Mouse (Mus musculus) MEL (cell line): ENCODE data around the gene Gm6904. TPM values are rescaled to one million over a fixed set of nuclear protein-coding genes. Genes with fewer than 3 reads are reported as not detected.

Experiments
- DNase-seq: peaks from one replicate; pipeline ENCODE4 v3.0.0; 2011; ENCODE audit warnings: low read depth, low spot score
- H3K27ac ChIP-seq: 2 replicates; pipeline ENCODE4 v1.5.1; 2012; ENCODE audit warnings: low read depth, mild to moderate bottlenecking, control low read depth, low read length, moderate library complexity; ENCODE audit not compliant: control insufficient read depth
- H3K27me3 ChIP-seq, 2 experiments: fragments of 150-350 bp in 1 of 2; sonication (generic) in 1 of 2; 2 replicates each; pipeline ENCODE4 v1.6.1; 2012; ENCODE audit warnings: low read length in 2 of 2, mild to moderate bottlenecking in 2 of 2, improper control_type of control experiment in 1 of 2, moderate library complexity in 1 of 2; ENCODE audit not compliant: insufficient read depth in 2 of 2, control insufficient read depth in 1 of 2
- H3K36me3 ChIP-seq, 2 experiments: 2 replicates each; pipeline ENCODE4 v1.6.1; 2012 to 2014; ENCODE audit warnings: low read length in 2 of 2, improper control_type of control experiment in 1 of 2, inconsistent platforms in 1 of 2, mild to moderate bottlenecking in 1 of 2; ENCODE audit not compliant: insufficient read depth in 2 of 2, control insufficient read depth in 1 of 2
- H3K4me1 ChIP-seq, 2 experiments: fragments of 150-350 bp in 1 of 2; sonication (generic) in 1 of 2; 2 replicates each; pipeline ENCODE4 v1.6.1; 2012; ENCODE audit warnings: low read length in 2 of 2, improper control_type of control experiment in 1 of 2, mild to moderate bottlenecking in 1 of 2; ENCODE audit not compliant: insufficient read depth in 2 of 2, control insufficient read depth in 1 of 2
- H3K4me3 ChIP-seq, 2 experiments: fragments of 150-350 bp in 1 of 2; sonication (generic) in 1 of 2; 2 replicates each; pipeline ENCODE4 v1.5.1; 2012; ENCODE audit warnings: low read depth in 2 of 2, low read length in 2 of 2, mild to moderate bottlenecking in 2 of 2, moderate library complexity in 2 of 2, control low read depth in 1 of 2, improper control_type of control experiment in 1 of 2; ENCODE audit not compliant: control insufficient read depth in 1 of 2, insufficient read depth in 1 of 2
- H3K79me2 ChIP-seq: 2 replicates; pipeline ENCODE4 v1.6.1; 2012; ENCODE audit warnings: mild to moderate bottlenecking, low read length, moderate library complexity; ENCODE audit not compliant: control insufficient read depth, poor library complexity, insufficient read depth
- H3K9ac ChIP-seq: 2 replicates; pipeline ENCODE4 v1.6.1; 2012; ENCODE audit warnings: low read depth, mild to moderate bottlenecking, control low read depth, low read length, moderate library complexity; ENCODE audit not compliant: control insufficient read depth, poor library complexity, severe bottlenecking
- H3K9me3 ChIP-seq: fragments of 150-350 bp; sonication (generic); replicated peaks from 2 replicates; pipeline ENCODE4 v1.6.1; 2012; ENCODE audit warnings: mild to moderate bottlenecking, low read length, improper control_type of control experiment, moderate library complexity; ENCODE audit not compliant: insufficient read depth
- BHLHE40 ChIP-seq: IDR thresholded peaks from 2 replicates; pipeline ENCODE4 v1.6.1; 2012; ENCODE audit warnings: low read depth, mild to moderate bottlenecking, inconsistent platforms, low read length, improper control_type of control experiment, borderline replicate concordance
- EP300 ChIP-seq, 2 experiments: IDR thresholded peaks; 2 replicates each; pipeline ENCODE4 v1.6.1; 2011; ENCODE audit warnings: improper control_type of control experiment in 2 of 2, low read length in 2 of 2, low read depth in 1 of 2, mild to moderate bottlenecking in 1 of 2
- ETS1 ChIP-seq: IDR thresholded peaks from 2 replicates; pipeline ENCODE4 v1.6.1; 2012; ENCODE audit warnings: low read depth, mild to moderate bottlenecking, inconsistent platforms, low read length, improper control_type of control experiment, moderate library complexity
- MAFK ChIP-seq: IDR thresholded peaks from 2 replicates; pipeline ENCODE4 v1.6.1; 2011; ENCODE audit warnings: low read depth, mild to moderate bottlenecking, low read length, improper control_type of control experiment, borderline replicate concordance
- MAX ChIP-seq: IDR thresholded peaks from 2 replicates; pipeline ENCODE4 v1.6.1; 2011; ENCODE audit warnings: low read length, improper control_type of control experiment
- MAZ ChIP-seq: IDR thresholded peaks from 2 replicates; pipeline ENCODE4 v1.6.1; 2012; ENCODE audit warnings: low read depth, mild to moderate bottlenecking, inconsistent platforms, low read length, improper control_type of control experiment
- MYC ChIP-seq: IDR thresholded peaks from 2 replicates; pipeline ENCODE4 v1.6.1; 2011; ENCODE audit warnings: low read depth, mild to moderate bottlenecking, low read length, improper control_type of control experiment, moderate library complexity
- NELFE ChIP-seq: IDR thresholded peaks from 2 replicates; pipeline ENCODE4 v1.6.1; 2011; ENCODE audit warnings: low read depth, low read length, improper control_type of control experiment
- NRF1 ChIP-seq: IDR thresholded peaks from 2 replicates; pipeline ENCODE4 v1.6.1; 2014; ENCODE audit warnings: low read depth, mild to moderate bottlenecking, inconsistent platforms, low read length, improper control_type of control experiment, moderate library complexity; ENCODE audit not compliant: poor library complexity, insufficient read depth, severe bottlenecking
- POLR2AphosphoS2 ChIP-seq: IDR thresholded peaks from 2 replicates; pipeline ENCODE4 v1.6.1; 2011; ENCODE audit warnings: low read length, improper control_type of control experiment
- POLR2AphosphoS5 ChIP-seq: IDR thresholded peaks from 2 replicates; pipeline ENCODE4 v1.6.1; 2012; ENCODE audit warnings: low read depth, borderline replicate concordance, mild to moderate bottlenecking, inconsistent platforms, low read length, moderate library complexity, mixed read lengths
- RCOR1 ChIP-seq: IDR thresholded peaks from 2 replicates; pipeline ENCODE4 v1.6.1; 2012; ENCODE audit warnings: low read depth, mild to moderate bottlenecking, inconsistent platforms, low read length, improper control_type of control experiment
- SIN3A ChIP-seq: IDR thresholded peaks from 2 replicates; pipeline ENCODE4 v1.6.1; 2012; ENCODE audit warnings: low read length, improper control_type of control experiment, inconsistent platforms
- SMC3 ChIP-seq: IDR thresholded peaks from 2 replicates; pipeline ENCODE4 v1.6.1; 2011; ENCODE audit warnings: low read depth, low read length, improper control_type of control experiment
- TAL1 ChIP-seq: IDR thresholded peaks from 2 replicates; pipeline ENCODE4 v1.6.1; 2012; ENCODE audit warnings: mild to moderate bottlenecking, inconsistent platforms, low read length, moderate library complexity, mixed read lengths
- TBP ChIP-seq: IDR thresholded peaks from 2 replicates; pipeline ENCODE4 v1.8.0; 2011; ENCODE audit warnings: low read depth, low read length, improper control_type of control experiment
- UBTF ChIP-seq: IDR thresholded peaks from 2 replicates; pipeline ENCODE4 v1.6.1; 2012; ENCODE audit warnings: low read depth, mild to moderate bottlenecking, inconsistent platforms, low read length, improper control_type of control experiment, moderate library complexity, borderline replicate concordance; ENCODE audit not compliant: insufficient read depth
- ZKSCAN1 ChIP-seq: IDR thresholded peaks from 2 replicates; pipeline ENCODE4 v1.6.1; 2012; ENCODE audit warnings: low read depth, mild to moderate bottlenecking, inconsistent platforms, low read length, improper control_type of control experiment, moderate library complexity
- ZMIZ1 ChIP-seq: IDR thresholded peaks from 2 replicates; pipeline ENCODE4 v1.6.1; 2012; ENCODE audit warnings: low read depth, mild to moderate bottlenecking, inconsistent platforms, low read length, improper control_type of control experiment, moderate library complexity
- ZNF384 ChIP-seq: IDR thresholded peaks from 2 replicates; pipeline ENCODE4 v1.6.1; 2012; ENCODE audit warnings: low read depth, mild to moderate bottlenecking, inconsistent platforms, low read length, improper control_type of control experiment
- polyA plus RNA-seq, 2 experiments: library from polyadenylated mRNA; stranded (reverse) in 1 of 2; unstranded in 1 of 2; fragments of >175 nt in 1 of 2; fragments of >200 nt in 1 of 2; gene quantifications; 2 replicates each; pipeline versions ENCODE4 v1.2.1 to v1.2.4; 2012; ENCODE audit warnings: low replicate concordance in 2 of 2, low read depth in 1 of 2; ENCODE audit not compliant: insufficient read length in 2 of 2, insufficient read depth in 1 of 2, missing spikeins in 1 of 2
- total RNA-seq: library from RNA; depleted of rRNA; stranded (reverse); fragments of 300-350 nt; gene quantifications from 2 replicates; pipeline ENCODE4 v1.2.3, GENCODE M21; 2012

Gm6904 gene
- total and polyA plus RNA-seq, 3 experiments = not detected

DNA sequence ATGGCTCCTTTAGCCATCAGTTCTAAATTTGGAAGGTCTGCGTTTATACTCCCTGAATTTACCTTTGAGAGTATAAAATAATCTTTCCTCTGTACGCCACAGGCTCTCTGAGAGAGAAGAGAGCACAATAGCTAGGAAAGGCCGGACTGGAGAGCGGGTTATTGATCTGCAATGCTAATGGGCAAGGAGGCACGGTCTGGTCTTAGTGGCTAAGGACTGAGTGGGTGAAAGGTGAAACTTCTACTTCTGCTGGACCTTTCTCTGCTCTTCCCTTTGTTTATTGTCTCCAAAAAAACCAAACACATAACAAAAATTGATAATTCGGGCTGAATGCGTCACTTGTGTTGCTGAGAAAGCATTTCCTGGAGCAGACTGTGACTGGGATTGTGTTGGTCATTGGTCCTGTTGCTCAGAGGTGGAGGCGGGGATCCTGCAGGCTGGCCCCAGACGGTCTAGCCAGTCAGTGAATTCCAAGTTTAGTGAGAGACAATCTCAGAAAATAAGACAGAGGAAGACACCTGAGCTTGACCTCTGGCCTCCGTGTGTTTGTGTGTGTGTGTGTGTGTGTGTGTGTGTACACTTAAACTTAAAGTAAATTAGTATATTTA, 53.9 kb downstream of the Gm6904 start:
- H3K27ac ChIP-seq = no peak overlapping the region
- TF ChIP-seq SMC3 = no peak
- no peak for TF ChIP-seq UBTF
- TF ChIP-seq MAFK = no peak
- H3K4me3 ChIP-seq = no peak overlapping the region
- H3K36me3 ChIP-seq = peaks cover 0 to 6% of the 10 kb centered on the region in 2 experiments; a peak in 2 of 4 replicates
- H3K27me3 ChIP-seq = no peaks in the 10 kb centered on the region
- H3K9ac ChIP-seq = no peak overlapping the region
- H3K9me3 ChIP-seq = no peaks in the 10 kb centered on the region
- peaks cover 3% of the 10 kb centered on the region; the same call in 1 of the 2 replicates for H3K79me2 ChIP-seq
- H3K4me1 ChIP-seq = no peaks in the 10 kb centered on the region
- no peak for DNase-seq

DNA sequence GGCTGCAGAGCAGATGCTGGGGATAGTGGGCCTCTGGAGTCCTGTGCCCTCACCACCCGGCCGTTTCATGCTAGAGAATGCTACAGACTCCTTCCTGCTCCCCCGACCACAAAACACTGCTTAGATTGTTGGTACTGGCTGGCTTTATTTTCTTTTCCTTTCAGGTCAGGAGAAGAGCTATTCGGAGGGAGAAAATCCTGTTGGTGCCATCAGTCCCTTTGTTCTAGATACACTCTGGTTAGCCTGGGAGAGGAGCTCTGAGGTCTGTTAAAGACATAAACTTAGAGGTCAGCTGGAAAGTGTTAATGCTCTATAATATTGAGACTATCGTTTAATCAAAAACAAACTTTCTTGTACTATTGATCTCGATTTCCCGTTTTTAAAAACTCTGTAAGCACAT, 54.6 kb downstream of the Gm6904 start:
- DNase-seq = no peak
- peaks cover 3% of the 10 kb centered on the region; the same call in 1 of the 2 replicates for H3K79me2 ChIP-seq
- H3K4me1 ChIP-seq = no peaks in the 10 kb centered on the region
- no peaks in the 10 kb centered on the region for H3K9me3 ChIP-seq
- H3K9ac ChIP-seq = no peak overlapping the region
- no peak overlapping the region for H3K27ac ChIP-seq
- peaks cover 0 to 6% of the 10 kb centered on the region in 2 experiments; a peak in 2 of 4 replicates for H3K36me3 ChIP-seq
- H3K27me3 ChIP-seq = no peaks in the 10 kb centered on the region
- no peak for TF ChIP-seq TAL1
- no peak for TF ChIP-seq POLR2AphosphoS5
- TF ChIP-seq ZKSCAN1 = no peak
- TF ChIP-seq NRF1 = no peak
- no peak for TF ChIP-seq EP300 (IDR thresholded peaks at IDR 0.05; ENCODE audit: low read depth in 1 of 2, low read length in 2 of 2)
- no peak for TF ChIP-seq ETS1
- TF ChIP-seq TBP = no peak
- TF ChIP-seq SMC3 = no peak
- no peak for TF ChIP-seq ZMIZ1
- no peak for TF ChIP-seq NELFE
- no peak overlapping the region for H3K4me3 ChIP-seq

DNA sequence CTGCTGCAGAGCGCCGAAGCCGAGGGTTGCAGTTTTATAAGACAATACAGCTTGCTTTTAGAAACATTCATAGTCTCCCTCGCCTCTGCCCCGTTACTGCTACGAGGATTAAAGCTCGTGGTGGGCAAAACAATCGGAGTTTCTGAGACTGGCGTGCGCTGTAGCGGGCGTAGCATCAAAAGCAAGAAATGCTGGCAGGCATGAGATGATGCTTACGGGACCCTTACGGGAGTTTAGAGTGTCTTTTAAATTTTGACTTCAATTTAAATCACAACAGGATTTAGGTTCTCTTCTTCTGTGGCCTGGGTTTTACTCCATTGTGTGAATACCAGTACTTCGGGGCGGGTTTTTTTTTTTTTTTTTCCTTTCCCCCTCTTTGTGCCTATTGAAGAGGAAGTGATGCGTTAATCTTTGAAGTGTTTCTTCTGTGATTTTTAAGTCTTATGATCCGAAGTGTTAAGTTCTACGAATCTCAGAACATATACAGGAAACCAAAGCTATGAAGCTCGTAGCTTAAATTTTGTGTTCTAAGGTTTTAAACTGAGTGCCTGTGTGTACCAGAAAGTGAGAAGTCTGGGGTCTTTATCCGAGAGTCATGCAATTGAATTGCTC, 58.3 kb downstream of the Gm6904 start:
- H3K4me1 ChIP-seq = no peaks in the 10 kb centered on the region
- H3K27ac ChIP-seq = peak overlapping the region; percentile 90
- H3K79me2 ChIP-seq = peaks cover 3% of the 10 kb centered on the region; the same call in 1 of the 2 replicates
- H3K27me3 ChIP-seq = no peaks in the 10 kb centered on the region
- H3K4me3 ChIP-seq = peak overlapping the region; percentile 73 to 82
- peak; percentile 9 for DNase-seq
- H3K36me3 ChIP-seq = peaks cover 0 to 6% of the 10 kb centered on the region in 2 experiments; a peak in 2 of 4 replicates
- H3K9ac ChIP-seq = peak overlapping the region; percentile 76
- H3K9me3 ChIP-seq = no peaks in the 10 kb centered on the region
- TF ChIP-seq RCOR1 (peak; percentile 78), MYC (0 out of 2 replicates have a peak, but pooled peaks have one; percentile 10), MAZ (0 out of 2 replicates have a peak, but pooled peaks have one; percentile 8), ZMIZ1 (no peak), SIN3A (0 out of 2 replicates have a peak, but pooled peaks have one; percentile 24), POLR2AphosphoS2 (no peak), ZNF384 (peak; percentile 88), MAX (peak; percentile 41; the same call in 1 of the 2 replicates), BHLHE40 (0 out of 2 replicates have a peak, but pooled peaks have one; percentile 13)
